Mouse (Mus musculus) E14TG2a.4 (cell line): ENCODE measurements at regions not wholly inside any gene's neighbourhood (a gene's known extent, or its start where the extent isn't known, plus 50 kb on each side); places are given as distances from the start of the nearest gene placed in this dataset.

Experiments used
- H3K27me3 ChIP-seq: 2 replicates; pipeline ENCODE4 v1.6.1; 2014; ENCODE audit warnings: low read length, control low read depth; ENCODE audit not compliant: insufficient read depth
- H3K36me3 ChIP-seq: 2 replicates; pipeline ENCODE4 v1.6.1; 2014; ENCODE audit warnings: low read length, control low read depth; ENCODE audit not compliant: insufficient read depth
- H3K4me1 ChIP-seq: replicated peaks from 2 replicates; pipeline ENCODE4 v1.6.1; 2014; ENCODE audit warnings: low read depth, low read length, control low read depth
- H3K4me3 ChIP-seq: replicated peaks from 2 replicates; pipeline ENCODE4 v1.5.1; 2014; ENCODE audit warnings: mild to moderate bottlenecking, low read length
- H3K9me3 ChIP-seq: 2 replicates; pipeline ENCODE4 v1.6.1; 2014; ENCODE audit warnings: low read length, control low read depth
- CTCF ChIP-seq: conservative IDR thresholded peaks from 2 replicates; pipeline ENCODE4 v1.5.1; 2014; ENCODE audit warnings: low read length
- NANOG ChIP-seq: IDR thresholded peaks from 2 replicates; pipeline ENCODE4 v1.6.1; 2014; ENCODE audit warnings: borderline replicate concordance, low read length, mixed read lengths
- POU5F1 ChIP-seq: IDR thresholded peaks from 2 replicates; pipeline ENCODE4 v1.6.1; 2014; ENCODE audit warnings: low read length, borderline replicate concordance

- no peak for TF ChIP-seq NANOG
- TF ChIP-seq CTCF = no peak
- no peak for TF ChIP-seq POU5F1
- H3K9me3 ChIP-seq = no peaks in the 10 kb centered on the region
- H3K4me3 ChIP-seq = no peak overlapping the region
- H3K36me3 ChIP-seq = no peaks in the 10 kb centered on the region
- H3K27me3 ChIP-seq = no peaks in the 10 kb centered on the region
- no peaks in the 10 kb centered on the region for H3K4me1 ChIP-seq
Observed at GRCm38 (mm10) chr6:111917248-111917721, 356.3 kb upstream of the Lmcd1 start.

DNA sequence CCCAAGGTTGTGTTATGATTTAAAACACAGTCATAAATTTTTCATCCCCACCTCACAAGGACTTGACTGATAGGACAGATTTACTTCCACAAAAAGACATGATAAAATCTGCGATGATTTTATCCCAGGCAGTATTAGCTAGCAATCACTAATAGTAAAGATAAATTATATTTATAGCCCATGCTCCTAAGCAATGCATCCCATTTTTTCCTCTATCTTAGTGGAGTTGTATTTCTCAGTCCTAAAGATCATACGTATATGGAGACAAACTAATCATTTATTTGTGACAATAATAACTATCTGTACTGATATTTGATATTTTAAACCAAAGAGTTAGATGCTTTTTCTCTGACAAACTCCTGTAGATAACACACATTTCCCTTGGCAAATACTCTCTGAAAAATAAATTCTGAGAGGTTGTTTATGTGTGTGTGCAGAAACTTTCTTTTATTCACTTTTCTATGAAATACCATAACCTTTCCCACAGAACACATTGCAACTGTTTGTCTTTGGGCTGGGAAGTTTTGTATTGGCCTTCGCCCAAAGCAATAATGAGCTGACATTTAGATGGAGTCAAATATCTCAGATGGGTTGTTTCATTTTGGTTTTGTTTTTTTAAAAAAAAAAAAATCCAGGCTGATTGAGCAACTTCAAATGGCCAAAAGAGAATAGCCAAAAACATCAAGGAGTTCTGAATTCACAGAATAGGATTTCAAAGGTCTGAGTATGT is 355.5 kb upstream of the Lmcd1 start:
- H3K9me3 ChIP-seq = no peaks in the 10 kb centered on the region

DNA sequence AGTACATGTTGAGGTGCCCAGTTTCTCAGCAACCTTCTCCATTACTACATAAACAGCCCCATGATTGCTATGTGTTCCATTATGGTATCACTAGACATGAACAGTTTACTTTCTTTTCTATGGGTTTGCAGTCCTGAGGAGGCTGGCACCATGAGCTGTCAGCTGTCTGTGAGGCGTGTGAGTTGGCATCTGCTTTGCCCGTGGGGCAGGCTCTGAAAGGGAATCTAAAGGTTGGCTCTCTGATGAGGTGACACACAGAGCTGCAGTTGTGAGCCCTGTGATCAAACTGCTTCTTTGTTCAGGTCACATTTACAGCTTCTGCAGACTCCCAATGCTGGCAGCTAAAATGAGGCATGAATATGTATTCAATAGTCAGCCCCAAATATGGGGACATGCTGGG is 341.0 kb upstream of the Lmcd1 start:
- TF ChIP-seq POU5F1 (no peak), CTCF (no peak), NANOG (no peak)
- H3K9me3 ChIP-seq = peaks cover 31% of the 10 kb centered on the region
- no peak overlapping the region for H3K4me3 ChIP-seq
- no peaks in the 10 kb centered on the region for H3K27me3 ChIP-seq
- no peaks in the 10 kb centered on the region for H3K4me1 ChIP-seq
- H3K36me3 ChIP-seq = no peaks in the 10 kb centered on the region

More for the DNA sequence above, 355.5 kb upstream of the Lmcd1 start:
- no peaks in the 10 kb centered on the region for H3K36me3 ChIP-seq
- H3K4me3 ChIP-seq = no peak overlapping the region
- no peaks in the 10 kb centered on the region for H3K27me3 ChIP-seq
- H3K4me1 ChIP-seq = no peaks in the 10 kb centered on the region
- TF ChIP-seq NANOG = no peak
- TF ChIP-seq POU5F1 = no peak
- no peak for TF ChIP-seq CTCF

- no peak for TF ChIP-seq NANOG
- no peak for TF ChIP-seq POU5F1
- no peak for TF ChIP-seq CTCF
Observed at GRCm38 (mm10) chr6:111954401-111954800, 319.2 kb upstream of the Lmcd1 start.

GRCm38 (mm10) chr6:111965766-111966165 is 307.8 kb upstream of the Lmcd1 start:
- TF ChIP-seq POU5F1 = no peak
- TF ChIP-seq CTCF = no peak
- no peak for TF ChIP-seq NANOG
- H3K27me3 ChIP-seq = no peaks in the 10 kb centered on the region

More at GRCm38 (mm10) chr6:111954401-111954800, 319.2 kb upstream of the Lmcd1 start:
- Histone ChIP-seq H3K4me3 (no peak overlapping the region), H3K9me3 (no peaks in the 10 kb centered on the region), H3K36me3 (no peaks in the 10 kb centered on the region), H3K27me3 (no peaks in the 10 kb centered on the region), H3K4me1 (no peaks in the 10 kb centered on the region)

DNA sequence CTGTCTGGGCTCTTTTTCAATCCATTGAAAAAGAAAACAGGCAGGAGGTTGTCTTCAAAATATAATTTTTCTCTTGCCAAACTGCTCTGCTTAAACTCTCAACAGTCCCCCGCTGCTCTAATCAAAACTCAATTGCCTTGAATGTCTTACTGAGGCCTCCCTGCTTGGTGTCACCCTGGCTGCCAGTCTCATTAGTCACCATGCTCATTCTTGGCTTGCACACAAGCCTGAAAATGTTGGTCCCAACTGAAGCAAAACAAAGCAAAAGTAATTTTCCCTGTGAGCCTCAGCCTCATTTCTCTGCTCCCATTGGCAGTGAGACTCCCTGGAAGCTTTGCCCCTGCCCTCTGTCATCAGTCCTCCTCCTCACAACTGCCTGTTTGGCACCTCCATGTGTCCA is 288.1 kb upstream of the Lmcd1 start:
- no peaks in the 10 kb centered on the region for H3K27me3 ChIP-seq

More at GRCm38 (mm10) chr6:111965766-111966165, 307.8 kb upstream of the Lmcd1 start:
- Histone ChIP-seq H3K4me3 (no peak overlapping the region), H3K36me3 (no peaks in the 10 kb centered on the region), H3K9me3 (no peaks in the 10 kb centered on the region), H3K4me1 (no peaks in the 10 kb centered on the region)

GRCm38 (mm10) chr6:111995823-111996222 is 277.7 kb upstream of the Lmcd1 start:
- TF ChIP-seq NANOG (no peak), POU5F1 (no peak), CTCF (no peak)
- no peaks in the 10 kb centered on the region for H3K36me3 ChIP-seq
- no peaks in the 10 kb centered on the region for H3K4me1 ChIP-seq
- H3K27me3 ChIP-seq = no peaks in the 10 kb centered on the region
- no peaks in the 10 kb centered on the region for H3K9me3 ChIP-seq
- H3K4me3 ChIP-seq = no peak overlapping the region

More for the DNA sequence above, 288.1 kb upstream of the Lmcd1 start:
- no peak overlapping the region for H3K4me3 ChIP-seq
- H3K9me3 ChIP-seq = no peaks in the 10 kb centered on the region
- no peaks in the 10 kb centered on the region for H3K4me1 ChIP-seq
- TF ChIP-seq CTCF (no peak), POU5F1 (no peak), NANOG (no peak)
- no peaks in the 10 kb centered on the region for H3K36me3 ChIP-seq

DNA sequence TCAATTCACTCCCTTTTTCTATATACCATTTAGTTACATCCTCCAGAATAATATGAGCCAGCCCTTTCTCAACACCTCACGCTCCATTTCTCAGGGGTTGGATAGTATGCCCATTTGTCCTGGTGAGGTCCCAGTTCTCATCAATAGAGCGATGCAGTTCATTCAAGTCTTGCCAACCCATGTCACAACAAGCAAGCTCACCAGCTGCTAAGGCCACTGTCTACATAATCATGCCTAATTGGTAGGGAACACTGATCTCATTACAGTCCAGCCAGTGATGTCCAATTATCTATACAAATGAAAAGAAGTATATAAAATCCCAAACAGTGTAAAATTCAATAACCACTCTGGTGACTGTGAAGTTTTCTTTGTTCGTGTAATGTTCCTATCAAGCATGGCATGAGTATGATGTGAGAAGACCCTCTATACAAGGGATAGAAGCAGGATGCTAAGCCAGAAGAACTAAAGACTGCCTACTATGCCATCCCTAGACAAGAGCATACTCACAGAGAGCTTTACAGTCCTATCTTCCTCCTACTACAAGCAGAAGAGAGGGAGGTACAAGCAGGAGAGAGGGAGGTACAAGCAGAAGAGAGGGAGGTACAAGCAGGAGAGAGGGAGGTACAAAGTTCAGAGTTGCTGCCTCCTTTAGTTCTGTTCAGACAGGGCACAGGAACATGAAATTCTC is 269.6 kb upstream of the Lmcd1 start:
- no peak for TF ChIP-seq CTCF
- no peak for TF ChIP-seq POU5F1
- no peak for TF ChIP-seq NANOG
- H3K27me3 ChIP-seq = no peaks in the 10 kb centered on the region

More for the DNA sequence above, 269.6 kb upstream of the Lmcd1 start:
- Histone ChIP-seq H3K9me3 (peaks cover 8% of the 10 kb centered on the region), H3K36me3 (no peaks in the 10 kb centered on the region), H3K4me1 (no peaks in the 10 kb centered on the region), H3K4me3 (no peak overlapping the region)
